Mouse (Mus musculus) embryonic facial prominence, embryonic 15.5 days (tissue): ENCODE results near the gene Lgmn. TPM values are rescaled to one million over a fixed set of nuclear protein-coding genes. Genes with fewer than 3 reads are reported as not detected.

ENCODE experiments used
- ATAC-seq: fragments of 200-750 bp; cut with Nextera tagmentation; 2 replicates; pipeline ENCODE4 v1.8.0; 2017; ENCODE audit warnings: low read depth, moderate TSS enrichment; ENCODE audit not compliant: insufficient number of reproducible peaks, low FRiP score, low TSS enrichment
- H3K27ac ChIP-seq: fragments of 300-500 bp; sonication (generic); replicated peaks from 2 replicates; pipeline ENCODE4 v1.5.1; 2015; ENCODE audit warnings: mild to moderate bottlenecking, inconsistent platforms
- H3K27me3 ChIP-seq: fragments of 300-500 bp; sonication (generic); 2 replicates; pipeline ENCODE4 v1.6.1; 2015; ENCODE audit warnings: inconsistent platforms
- H3K36me3 ChIP-seq: fragments of 300-500 bp; sonication (generic); 2 replicates; pipeline ENCODE4 v1.6.1; 2015; ENCODE audit warnings: mild to moderate bottlenecking, inconsistent platforms
- H3K4me1 ChIP-seq: fragments of 300-500 bp; sonication (generic); 2 replicates; pipeline ENCODE4 v1.6.1; 2015; ENCODE audit warnings: inconsistent platforms
- H3K4me2 ChIP-seq: fragments of 300-500 bp; sonication (generic); replicated peaks from 2 replicates; pipeline ENCODE4 v1.6.1; 2015; ENCODE audit warnings: mild to moderate bottlenecking, inconsistent platforms
- H3K4me3 ChIP-seq: fragments of 300-500 bp; sonication (generic); replicated peaks from 2 replicates; pipeline ENCODE4 v1.5.1; 2015; ENCODE audit warnings: mild to moderate bottlenecking, inconsistent platforms
- H3K9ac ChIP-seq: fragments of 300-500 bp; sonication (generic); 2 replicates; pipeline ENCODE4 v1.6.1; 2015; ENCODE audit warnings: inconsistent platforms
- H3K9me3 ChIP-seq: fragments of 300-500 bp; sonication (generic); replicated peaks from 2 replicates; pipeline ENCODE4 v1.6.1; 2016; ENCODE audit warnings: inconsistent platforms
- WGBS: fragments of 180-500 bp; shearing (Covaris S2); methylation state at CpG from one replicate; pipeline ENCODE4 v1.1.7; 2015; 5-methylcytosine and 5-hydroxymethylcytosine counted together
- polyA plus RNA-seq: library from polyadenylated mRNA; unstranded; fragments of >200 nt; fragmentation: Nextera tagmentation; extraction: Ambion mirVana; gene quantifications from 2 replicates; pipeline ENCODE4 v1.2.1, GENCODE M21; 2015

Gene Lgmn
- polyA plus RNA-seq, 1 experiment from 2014 or later, result 103 TPM

DNA sequence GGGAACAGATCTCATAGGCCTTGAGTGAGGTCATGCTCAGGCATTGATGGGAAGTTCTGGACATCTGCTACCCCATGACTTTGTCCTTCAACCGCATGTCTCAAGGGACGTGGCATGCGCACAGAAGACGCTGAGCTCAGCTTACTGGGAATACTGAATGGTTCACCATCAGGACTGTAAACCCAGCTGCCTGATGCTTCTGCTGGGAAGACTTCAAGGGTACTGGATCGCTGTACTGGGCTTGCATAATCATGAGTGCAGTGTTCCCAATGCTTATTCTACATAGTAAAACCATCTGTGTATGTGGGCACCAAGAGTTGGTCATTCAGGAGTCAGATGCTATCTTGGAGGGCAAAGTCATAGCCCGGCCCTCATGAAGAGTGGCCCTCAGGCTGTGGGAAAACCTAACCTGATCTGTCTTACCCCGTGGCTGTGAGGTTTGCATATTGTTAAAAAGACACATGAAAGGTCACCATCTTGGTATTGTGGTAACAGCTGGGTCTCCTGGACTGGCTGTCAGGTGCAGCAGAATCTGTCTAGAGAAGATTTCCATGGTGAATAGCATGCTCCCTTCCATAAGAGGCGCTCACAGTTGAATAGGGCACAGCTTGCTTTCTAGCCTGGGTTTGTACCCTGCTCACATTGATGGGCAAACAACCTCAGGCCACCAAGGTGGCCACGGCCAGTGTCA, 73.3 kb downstream of the Lgmn start:
- Histone ChIP-seq H3K27ac (no peak overlapping the region), H3K4me1 (peaks cover 11% of the 10 kb centered on the region; the same call in 1 of the 2 replicates), H3K4me3 (no peak overlapping the region), H3K9me3 (no peaks in the 10 kb centered on the region), H3K27me3 (no peaks in the 10 kb centered on the region), H3K9ac (no peak overlapping the region), H3K36me3 (peaks cover 7% of the 10 kb centered on the region; the same call in 1 of the 2 replicates), H3K4me2 (no peak overlapping the region)
- ATAC-seq, result no peak
- WGBS, result 87% methylated on average over 9 of the region's 9 CpGs

DNA sequence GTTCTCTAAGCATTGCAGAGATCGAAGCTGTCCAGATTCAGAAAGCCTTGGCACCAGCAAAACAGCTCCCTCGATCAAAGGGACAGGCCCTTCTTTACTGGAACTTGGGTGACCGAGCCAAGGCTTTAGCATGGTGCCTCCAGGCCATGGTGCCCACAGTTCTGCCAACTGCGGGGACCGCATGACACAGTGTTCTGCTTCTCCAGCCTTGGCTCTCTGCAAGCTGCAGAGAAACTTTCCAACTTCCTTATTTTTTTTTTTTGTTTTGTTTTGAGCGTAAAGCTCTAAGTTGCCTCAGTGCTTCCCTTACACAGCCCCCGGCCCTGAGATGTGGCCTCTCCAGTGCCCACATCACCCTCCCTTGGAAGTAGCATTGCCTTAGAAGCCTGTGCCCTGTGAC, 74.6 kb downstream of the Lgmn start:
- Histone ChIP-seq H3K9me3 (no peaks in the 10 kb centered on the region), H3K4me1 (peaks cover 11% of the 10 kb centered on the region; the same call in 1 of the 2 replicates), H3K9ac (no peak overlapping the region), H3K27me3 (no peaks in the 10 kb centered on the region), H3K27ac (no peak overlapping the region), H3K36me3 (peaks cover 7% of the 10 kb centered on the region; the same call in 1 of the 2 replicates), H3K4me2 (no peak overlapping the region), H3K4me3 (no peak overlapping the region)
- ATAC-seq, result no peak
- WGBS, result 85% methylated on average over 7 of the region's 7 CpGs

DNA sequence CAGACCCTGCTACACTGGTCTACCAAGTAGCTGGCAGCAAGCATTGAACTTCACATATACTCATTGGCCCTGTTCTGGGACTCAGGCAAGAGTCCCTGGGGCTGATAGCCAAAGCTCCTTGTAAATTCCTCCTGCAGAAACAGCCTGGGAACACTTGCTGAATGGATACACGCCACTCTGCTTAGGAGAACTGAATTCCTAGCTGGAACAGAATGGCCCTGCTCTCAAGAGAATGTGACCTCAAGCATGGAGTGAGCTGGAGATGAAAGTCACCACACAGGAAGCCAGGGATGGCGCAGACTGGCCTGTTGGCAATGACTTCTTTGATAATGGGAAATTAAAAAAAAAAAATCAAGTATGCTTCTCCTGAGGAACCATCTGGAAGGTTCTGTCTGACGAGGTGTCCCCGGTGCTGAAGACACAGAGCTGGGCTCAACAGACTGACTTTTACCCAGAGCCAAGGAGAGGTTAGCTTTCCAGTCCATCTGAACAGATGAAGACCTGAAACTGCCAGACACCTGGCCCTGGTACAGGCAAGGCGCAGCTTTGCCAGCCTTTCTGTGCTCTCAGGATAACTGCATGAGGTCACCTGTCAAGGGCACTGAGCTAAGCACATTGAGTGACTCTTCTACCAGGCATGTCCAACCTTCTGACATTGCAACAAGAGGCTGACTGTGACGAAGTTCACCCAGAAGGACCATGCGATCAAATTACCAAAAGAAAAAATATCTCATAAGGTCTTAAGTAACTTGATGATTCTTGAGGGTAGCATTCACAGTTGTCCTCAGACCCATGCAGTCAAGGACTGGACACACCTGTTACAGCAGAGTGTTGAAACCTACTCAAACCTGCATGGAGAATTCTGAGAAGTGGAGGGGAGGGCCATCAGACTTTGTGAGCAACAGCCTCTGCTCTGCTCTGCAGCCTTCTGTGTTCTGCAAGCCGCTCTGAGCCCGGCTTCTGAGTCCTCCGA, 78.1 kb downstream of the Lgmn start:
- Histone ChIP-seq H3K27me3 (no peaks in the 10 kb centered on the region), H3K27ac (no peak overlapping the region), H3K4me2 (no peak overlapping the region), H3K9ac (no peak overlapping the region), H3K9me3 (no peaks in the 10 kb centered on the region), H3K4me3 (no peak overlapping the region), H3K4me1 (no peaks in the 10 kb centered on the region), H3K36me3 (peaks cover 7% of the 10 kb centered on the region)
- 80% methylated on average over 10 of the region's 10 CpGs for WGBS
- no peak for ATAC-seq

DNA sequence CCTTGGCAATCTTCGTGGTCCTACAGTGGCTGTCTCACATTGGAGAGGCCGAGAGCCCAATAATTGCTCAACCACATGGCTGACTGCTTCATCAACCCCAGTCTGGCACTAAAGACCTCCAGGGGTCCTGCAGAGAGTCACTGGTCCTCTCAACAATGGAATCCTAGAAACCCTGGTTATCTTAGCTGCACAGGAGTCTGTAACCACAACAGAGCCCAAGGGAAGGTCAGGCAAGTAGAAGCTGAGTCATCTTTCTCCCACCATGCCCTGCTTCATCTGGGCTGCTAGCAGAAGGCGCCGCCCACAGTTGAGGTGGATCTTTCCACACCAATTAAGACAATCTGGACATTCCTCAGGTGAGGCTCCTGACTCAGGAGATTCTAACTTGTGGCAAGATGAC, 80.2 kb downstream of the Lgmn start:
- Histone ChIP-seq H3K4me3 (no peak overlapping the region), H3K36me3 (peaks cover 7% of the 10 kb centered on the region), H3K4me2 (no peak overlapping the region), H3K27me3 (no peaks in the 10 kb centered on the region), H3K4me1 (no peaks in the 10 kb centered on the region), H3K27ac (no peak overlapping the region), H3K9me3 (no peaks in the 10 kb centered on the region), H3K9ac (no peak overlapping the region)
- WGBS, result 91% methylated on average over 4 of the region's 4 CpGs
- ATAC-seq, result no peak

DNA sequence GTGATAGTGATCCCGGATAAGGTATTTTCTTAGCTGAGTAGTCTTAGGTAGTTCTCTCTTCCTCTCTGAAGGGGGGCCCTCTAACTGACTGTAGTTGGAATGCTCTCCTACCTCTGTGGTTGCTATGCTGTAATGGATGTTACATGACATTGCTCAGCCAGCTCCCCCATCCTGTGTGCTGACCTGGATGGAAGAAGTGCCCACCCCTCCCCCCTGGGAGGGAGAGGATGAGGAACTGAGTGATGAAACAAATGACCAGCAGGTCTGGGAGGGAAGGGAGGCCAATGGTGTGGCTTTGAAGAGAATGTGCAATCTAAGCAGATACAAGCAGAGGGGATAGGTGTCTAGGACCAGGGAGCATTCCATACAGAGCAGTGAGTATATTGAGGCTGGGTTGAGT, 82.8 kb downstream of the Lgmn start:
- H3K9me3 ChIP-seq, result no peaks in the 10 kb centered on the region
- no peaks in the 10 kb centered on the region for H3K4me1 ChIP-seq
- no peaks in the 10 kb centered on the region for H3K27me3 ChIP-seq
- H3K4me3 ChIP-seq, result no peak overlapping the region
- no peak overlapping the region for H3K9ac ChIP-seq
- no peak for ATAC-seq
- H3K36me3 ChIP-seq, result peaks cover 7% of the 10 kb centered on the region
- no peak overlapping the region for H3K27ac ChIP-seq
- 95% methylated on average over 1 of the region's 1 CpGs for WGBS
- H3K4me2 ChIP-seq, result no peak overlapping the region

DNA sequence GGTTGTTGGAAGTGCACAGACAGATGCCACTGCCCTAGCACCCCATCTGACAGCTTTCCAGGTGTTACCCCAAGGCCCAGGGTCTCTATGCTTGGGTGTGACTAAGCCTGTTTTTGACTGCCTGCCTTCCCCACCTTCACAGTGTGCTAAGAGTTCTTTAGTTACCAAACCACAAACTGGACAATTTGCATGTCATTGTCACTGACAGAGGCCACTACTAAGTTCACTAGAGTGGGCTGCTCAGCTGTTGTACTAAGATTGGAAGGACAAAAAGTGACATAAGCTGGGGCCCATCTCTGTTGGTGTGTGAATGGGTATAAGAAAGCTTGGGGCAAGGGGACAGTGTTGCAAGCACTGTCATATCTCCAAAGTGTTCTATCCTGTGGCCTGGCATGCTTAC, 83.8 kb downstream of the Lgmn start:
- H3K27ac ChIP-seq, result no peak overlapping the region
- no peaks in the 10 kb centered on the region for H3K9me3 ChIP-seq
- ATAC-seq, result no peak
- no peaks in the 10 kb centered on the region for H3K4me1 ChIP-seq
- H3K36me3 ChIP-seq, result peaks cover 7% of the 10 kb centered on the region
- no peak overlapping the region for H3K4me2 ChIP-seq
- no peaks in the 10 kb centered on the region for H3K27me3 ChIP-seq
- no peak overlapping the region for H3K4me3 ChIP-seq
- no peak overlapping the region for H3K9ac ChIP-seq

DNA sequence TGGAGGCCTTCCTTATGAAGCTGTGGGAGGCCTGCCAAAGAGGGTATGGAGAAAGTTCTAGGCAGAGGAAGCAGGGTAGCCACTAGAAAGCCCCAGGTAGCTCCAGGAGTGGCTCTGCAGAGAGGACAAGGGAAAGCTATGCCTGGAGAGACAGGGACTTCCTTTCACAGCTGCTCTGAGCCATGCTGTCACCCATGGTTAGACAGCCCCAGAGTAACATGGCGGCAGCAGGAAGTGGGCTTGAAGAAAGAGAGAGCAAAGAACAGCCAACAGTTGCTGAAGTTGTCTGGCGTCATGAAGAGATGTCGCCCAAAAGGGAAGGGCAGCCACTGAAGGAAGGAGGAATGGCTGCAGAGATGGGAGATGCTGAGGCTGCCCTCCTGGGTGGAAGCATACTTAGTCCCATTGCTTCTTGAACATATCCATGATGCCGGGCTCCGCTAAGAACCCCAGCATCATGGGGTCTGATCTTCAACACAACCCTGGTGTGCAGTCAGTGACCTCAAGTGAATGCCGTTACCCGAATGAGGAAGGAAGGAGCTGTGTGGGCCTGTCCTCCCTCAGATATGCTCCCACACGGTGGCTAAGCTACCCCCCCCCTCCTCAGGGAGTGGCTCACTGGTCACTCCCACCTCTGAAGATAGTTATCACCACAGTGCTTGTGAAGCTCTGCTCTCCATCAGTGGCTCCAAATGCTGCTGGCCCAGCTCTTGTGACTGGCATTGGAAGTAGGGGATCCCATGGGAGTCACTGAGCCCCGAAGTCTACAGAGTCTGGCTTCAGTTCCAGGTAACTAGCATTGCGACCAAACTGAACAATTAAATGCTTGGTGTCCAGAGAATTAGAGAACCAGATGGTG, 85.3 kb downstream of the Lgmn start:
- peaks cover 2% of the 10 kb centered on the region; the same call in 1 of the 2 replicates for H3K36me3 ChIP-seq
- H3K4me3 ChIP-seq, result no peak overlapping the region
- H3K9ac ChIP-seq, result no peak overlapping the region
- H3K4me2 ChIP-seq, result no peak overlapping the region
- H3K27me3 ChIP-seq, result no peaks in the 10 kb centered on the region
- H3K4me1 ChIP-seq, result no peaks in the 10 kb centered on the region
- no peaks in the 10 kb centered on the region for H3K9me3 ChIP-seq
- 84% methylated on average over 10 of the region's 10 CpGs for whole genome bisulfite sequencing
- ATAC-seq, result no peak
- H3K27ac ChIP-seq, result no peak overlapping the region

DNA sequence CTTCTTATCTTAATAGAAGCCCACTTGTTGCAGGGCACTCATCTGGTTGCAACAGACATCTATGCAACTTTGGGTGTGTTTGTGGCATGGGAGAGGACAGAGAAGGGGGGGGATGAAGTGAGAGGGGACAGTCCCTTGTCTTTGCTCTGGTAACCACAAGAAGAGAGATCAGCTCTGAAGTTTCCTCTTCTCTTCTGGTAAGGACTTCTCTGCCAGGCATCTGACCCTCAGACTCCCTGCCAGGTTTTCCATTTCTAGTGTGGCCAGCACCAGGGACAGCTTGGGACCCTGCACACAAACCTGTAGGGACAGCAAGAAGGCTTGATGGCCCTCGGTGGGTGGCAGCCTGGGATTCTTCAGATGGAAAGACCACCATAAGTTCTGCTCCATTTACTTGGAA, 88.6 kb downstream of the Lgmn start:
- Histone ChIP-seq H3K36me3 (no peaks in the 10 kb centered on the region), H3K4me2 (no peak overlapping the region), H3K9ac (no peak overlapping the region), H3K9me3 (no peaks in the 10 kb centered on the region), H3K27ac (no peak overlapping the region), H3K4me3 (no peak overlapping the region), H3K4me1 (no peaks in the 10 kb centered on the region), H3K27me3 (no peaks in the 10 kb centered on the region)
- 83% methylated on average over 1 of the region's 1 CpGs for WGBS
- no peak for ATAC-seq

DNA sequence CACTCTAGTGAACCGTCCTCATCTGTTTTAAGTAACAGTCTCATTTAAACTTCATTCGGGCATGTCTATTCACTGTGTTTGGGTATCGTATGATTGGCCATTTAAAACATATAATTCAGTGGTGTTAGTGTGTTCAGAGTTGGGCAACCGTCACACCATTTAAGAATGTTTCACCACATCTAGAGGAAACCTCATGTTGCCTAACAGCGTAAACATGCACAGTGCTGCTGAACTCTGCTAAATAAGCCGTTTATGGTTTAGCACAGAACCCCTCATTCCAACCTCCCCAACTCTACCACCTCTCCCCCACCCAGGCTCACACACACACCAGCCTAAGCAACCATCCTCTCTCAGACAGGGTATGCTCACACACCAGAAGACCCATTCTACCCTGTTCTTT, 91.2 kb downstream of the Lgmn start:
- H3K9ac ChIP-seq, result no peak overlapping the region
- H3K9me3 ChIP-seq, result no peaks in the 10 kb centered on the region
- WGBS, result 75% methylated on average over 6 of the region's 6 CpGs

DNA sequence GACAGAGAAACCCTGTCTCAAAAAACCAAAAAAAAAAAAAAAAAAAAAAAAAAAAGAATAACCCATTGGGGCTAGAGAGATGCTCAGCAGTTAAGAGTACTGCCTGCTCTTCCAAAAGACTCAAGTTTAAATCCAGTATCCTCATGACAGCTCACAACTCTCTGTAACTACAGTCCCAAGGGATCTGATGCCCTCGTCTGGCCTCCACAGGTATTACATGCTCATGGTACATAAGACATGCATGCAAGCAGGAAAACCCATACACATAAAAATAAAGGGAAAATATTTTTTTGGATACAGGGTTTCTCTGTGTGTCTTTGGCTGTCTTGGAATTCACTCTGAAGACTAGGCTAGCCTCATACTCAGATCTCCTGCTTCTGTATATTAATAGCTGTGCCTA, 93.1 kb downstream of the Lgmn start:
- Histone ChIP-seq H3K4me2 (no peak overlapping the region), H3K9ac (no peak overlapping the region), H3K9me3 (no peaks in the 10 kb centered on the region), H3K27me3 (no peaks in the 10 kb centered on the region), H3K4me3 (no peak overlapping the region), H3K4me1 (peaks cover 7% of the 10 kb centered on the region; the same call in 1 of the 2 replicates), H3K36me3 (no peaks in the 10 kb centered on the region), H3K27ac (no peak overlapping the region)
- 14% methylated on average over 1 of the region's 1 CpGs for WGBS
- ATAC-seq, result no peak

More for the DNA sequence above, 91.2 kb downstream of the Lgmn start:
- Histone ChIP-seq H3K4me3 (no peak overlapping the region), H3K27ac (no peak overlapping the region), H3K27me3 (no peaks in the 10 kb centered on the region), H3K4me1 (0 out of 2 replicates have a peak, but pooled peaks cover 4% of the 10 kb centered on the region), H3K36me3 (no peaks in the 10 kb centered on the region), H3K4me2 (no peak overlapping the region)
- peak; percentile 69 for ATAC-seq
